Mouse (Mus musculus) liver (tissue): Measurements from ENCODE around the gene Hmgb3.
"Not testable (repeated sequence)": the region's sequence is repeated elsewhere in the genome, so short reads cannot be mapped to it uniquely, and the experiment has no call there.

Experiments
- DNase-seq: peaks from one replicate; pipeline ENCODE4 v3.0.0-alpha.2; 2020; ENCODE audit warnings: mixed read lengths

Gene Hmgb3

GRCm38 (mm10) chrX:71555415-71556114, at the start of gene Hmgb3:
Gene Hmgb3 (plus strand): TSS chrX:71555918.
- DNase-seq, result peak; percentile 92

GRCm38 (mm10) chrX:71506591-71506990, 49.1 kb upstream of the Hmgb3 start:
- DNase-seq, result not testable (repeated sequence)

DNA sequence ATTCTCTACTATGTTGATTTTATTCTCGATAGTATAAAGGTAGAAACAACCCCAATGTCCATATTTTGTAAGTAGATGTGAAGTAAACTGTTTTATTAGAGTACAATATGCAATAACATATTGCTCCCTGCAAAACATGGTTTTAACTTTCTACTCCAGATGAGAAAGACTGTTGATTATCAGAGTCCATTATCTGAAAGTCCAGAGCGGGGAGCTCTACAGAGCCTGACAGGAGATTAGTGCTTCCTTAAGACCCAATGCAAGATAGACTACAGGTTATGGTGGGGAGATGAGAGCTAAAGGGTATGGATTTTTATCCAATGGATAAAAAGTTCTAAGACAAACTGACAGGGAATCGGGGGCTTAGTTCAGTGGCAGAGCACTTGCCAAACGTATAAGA, 36.5 kb upstream of the Hmgb3 start:
- DNase-seq, result peak; percentile 8

DNA sequence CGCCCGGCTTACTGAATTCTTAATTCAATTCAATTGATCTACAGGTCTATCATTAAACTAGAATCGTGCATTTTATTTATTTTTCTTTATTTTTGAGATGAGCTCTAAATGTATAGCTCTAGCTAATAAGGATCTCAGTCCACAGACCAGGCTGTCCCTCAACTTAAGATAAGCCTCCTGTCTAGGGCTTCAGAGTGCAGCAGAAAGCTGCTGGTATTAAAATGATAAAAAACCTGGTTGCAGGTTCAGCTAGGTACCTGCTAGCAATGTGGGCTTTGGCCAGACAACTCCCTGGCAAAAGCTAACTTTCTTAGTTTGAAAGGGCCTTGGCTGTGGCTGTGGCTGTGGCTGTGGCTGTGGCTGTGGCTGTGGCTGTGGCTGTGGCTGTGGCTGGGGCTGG, 32.8 kb upstream of the Hmgb3 start:
- DNase-seq, result no peak

DNA sequence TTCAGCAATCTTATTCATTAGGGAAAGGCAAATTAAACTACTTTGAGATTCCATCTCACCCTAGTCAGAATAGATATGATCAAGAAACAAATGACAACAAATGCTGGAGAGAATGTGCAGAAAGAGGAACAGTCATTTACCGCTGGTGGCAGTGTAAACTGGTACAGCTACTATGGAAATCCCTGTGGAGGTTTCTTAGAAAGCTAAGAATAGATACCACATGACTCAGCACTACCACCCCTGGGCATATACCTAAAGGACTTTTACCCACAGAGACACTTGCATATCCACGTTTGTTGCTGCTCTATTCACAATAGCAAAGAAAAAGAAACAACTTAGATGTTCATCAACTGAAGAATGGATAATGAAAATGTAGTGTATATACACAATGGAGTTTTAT, 31.4 kb upstream of the Hmgb3 start:
- DNase-seq, result peak; percentile 29

- DNase-seq, result no peak
Measured at GRCm38 (mm10) chrX:71525593-71526299, 30.0 kb upstream of the Hmgb3 start.

DNA sequence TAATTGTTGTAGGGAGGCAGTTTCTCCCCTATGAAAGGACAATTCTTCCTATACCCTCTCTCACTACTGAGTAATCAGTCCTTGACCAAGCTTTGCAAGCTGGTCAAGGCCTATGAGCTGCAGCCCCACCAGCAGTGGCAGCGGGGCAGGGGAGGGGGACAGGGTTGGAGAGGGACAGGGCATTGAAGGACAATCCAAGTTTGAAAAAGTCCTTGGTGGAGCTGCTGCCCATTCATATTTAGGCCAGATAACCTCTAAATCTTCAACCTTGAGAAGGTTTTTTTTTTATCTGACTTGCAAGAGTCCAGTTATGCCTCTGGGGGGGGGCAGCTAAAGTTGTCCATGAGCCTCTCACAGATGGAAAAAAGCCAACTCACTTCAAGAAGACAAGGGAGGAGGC, 28.3 kb upstream of the Hmgb3 start:
- no peak for DNase-seq

DNA sequence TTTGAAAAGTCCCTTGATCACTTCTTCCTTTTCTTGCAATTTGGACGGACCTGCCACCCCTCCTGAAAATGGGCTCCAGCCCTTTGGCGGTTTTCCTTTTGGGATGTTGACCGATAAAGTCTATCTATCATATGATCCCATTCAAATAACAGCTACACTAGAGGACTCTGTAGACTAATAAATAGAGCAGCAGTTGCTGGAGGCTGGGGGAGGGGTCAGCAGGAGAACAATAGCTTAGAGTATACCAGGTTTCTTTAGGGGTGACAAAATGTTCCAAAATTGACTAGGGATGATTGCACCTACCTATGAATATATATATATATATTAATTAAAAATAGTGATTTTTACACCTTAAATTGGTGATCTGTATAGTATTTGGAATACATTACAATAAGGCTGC, 27.6 kb upstream of the Hmgb3 start:
- no peak for DNase-seq

GRCm38 (mm10) chrX:71528646-71529045, 27.1 kb upstream of the Hmgb3 start:
- DNase-seq, result no peak

GRCm38 (mm10) chrX:71532635-71533034, 23.1 kb upstream of the Hmgb3 start:
- DNase-seq, result peak; percentile 59

- DNase-seq, result peak; percentile 12
Measured at GRCm38 (mm10) chrX:71534102-71534501, 21.6 kb upstream of the Hmgb3 start.

DNA sequence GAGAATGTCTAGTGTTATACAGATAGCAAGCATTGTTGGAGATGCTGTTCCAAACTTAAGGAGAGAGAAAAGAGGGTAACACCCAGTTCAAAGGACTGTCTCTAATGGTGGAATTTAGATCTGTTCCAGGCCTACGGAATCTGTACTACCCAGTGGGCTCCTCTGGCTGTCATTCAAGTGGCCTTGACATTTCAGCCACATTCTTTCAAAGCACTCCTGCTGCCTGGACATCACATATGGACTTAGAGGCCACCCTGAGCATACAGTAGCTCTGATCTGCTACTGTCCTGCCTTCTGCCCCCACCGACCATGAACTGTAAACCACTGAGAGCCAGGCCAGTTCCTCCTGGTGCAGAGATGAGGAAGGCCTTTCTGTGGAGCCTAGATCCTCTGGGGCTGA, 17.9 kb upstream of the Hmgb3 start:
- DNase-seq, result no peak

GRCm38 (mm10) chrX:71540821-71541510, 14.8 kb upstream of the Hmgb3 start:
- no peak for DNase-seq

- DNase-seq, result no peak
Measured at GRCm38 (mm10) chrX:71544731-71545130, 11.0 kb upstream of the Hmgb3 start.

GRCm38 (mm10) chrX:71545163-71545562, 10.6 kb upstream of the Hmgb3 start:
- DNase-seq, result peak; percentile 74

DNA sequence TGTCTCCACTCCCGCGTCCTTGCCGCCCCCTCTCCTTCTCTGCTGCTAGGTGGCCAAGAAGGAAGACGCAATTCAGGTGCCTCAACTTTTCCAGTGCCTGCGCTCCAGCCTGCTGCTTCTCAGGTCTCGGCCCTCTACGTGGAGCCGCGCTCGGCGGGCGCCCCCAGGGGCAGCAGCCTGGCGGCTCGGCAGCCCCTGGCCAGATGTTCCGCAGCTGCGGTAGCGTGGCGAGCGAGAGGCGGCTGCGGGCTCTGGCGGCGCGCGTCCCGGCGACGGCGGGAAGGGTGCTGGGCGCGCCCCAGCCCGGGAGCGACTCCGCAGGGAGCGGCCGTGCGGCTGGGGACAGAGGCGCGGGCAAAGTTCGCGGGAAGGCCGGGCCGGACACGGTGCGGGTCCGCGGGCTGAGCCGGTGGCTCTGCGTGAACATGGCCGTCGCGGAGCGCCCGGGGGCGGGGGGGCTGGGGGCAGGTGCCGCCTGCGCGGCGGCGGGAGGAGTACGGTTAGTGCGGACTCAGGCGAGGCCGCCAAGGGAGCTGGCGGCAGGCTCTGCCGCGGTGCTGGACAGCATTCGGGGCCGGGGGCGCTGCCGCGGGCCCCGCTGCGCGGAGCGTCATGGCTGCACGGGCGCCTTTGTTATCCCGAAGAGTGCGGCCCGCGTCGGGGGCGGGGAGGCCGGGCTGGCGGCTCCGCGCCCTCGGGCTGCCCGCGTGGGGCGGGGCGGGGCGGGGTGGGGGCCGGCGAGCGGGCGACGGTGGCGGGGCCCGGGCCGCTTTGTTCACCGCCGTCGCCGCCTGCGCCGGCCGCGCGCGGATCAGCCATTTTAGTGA, 610 bp downstream of the Hmgb3 start:
- DNase-seq, result peak; percentile 72

DNA sequence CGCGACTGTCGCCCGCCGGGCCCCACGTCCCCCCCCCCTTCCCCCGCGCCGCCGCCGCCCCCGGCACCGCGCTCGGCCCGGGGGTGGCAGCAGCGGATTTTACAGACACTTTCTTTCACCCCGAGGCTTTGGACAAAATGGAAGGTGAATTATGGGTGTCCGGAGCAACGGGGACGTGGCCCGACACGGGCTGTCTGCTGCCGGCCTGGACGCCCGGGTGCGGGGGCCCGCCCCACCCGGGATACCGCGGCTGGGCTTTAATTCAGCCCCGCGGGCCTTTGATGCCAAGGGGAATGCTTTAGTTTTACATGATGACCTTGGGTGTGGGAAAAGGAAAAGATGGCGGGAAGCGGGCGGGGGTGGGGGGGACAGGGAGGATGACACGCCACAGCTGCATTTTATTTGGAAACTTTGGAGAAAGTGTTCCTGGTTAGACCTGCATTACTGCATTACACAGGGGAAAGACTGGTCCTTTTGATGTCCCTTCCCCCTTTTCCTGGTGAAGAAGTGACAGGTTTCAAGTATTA, 1.3 kb downstream of the Hmgb3 start:
- DNase-seq, result peak; percentile 7

GRCm38 (mm10) chrX:71559336-71559735, 3.6 kb downstream of the Hmgb3 start:
- no peak for DNase-seq

DNA sequence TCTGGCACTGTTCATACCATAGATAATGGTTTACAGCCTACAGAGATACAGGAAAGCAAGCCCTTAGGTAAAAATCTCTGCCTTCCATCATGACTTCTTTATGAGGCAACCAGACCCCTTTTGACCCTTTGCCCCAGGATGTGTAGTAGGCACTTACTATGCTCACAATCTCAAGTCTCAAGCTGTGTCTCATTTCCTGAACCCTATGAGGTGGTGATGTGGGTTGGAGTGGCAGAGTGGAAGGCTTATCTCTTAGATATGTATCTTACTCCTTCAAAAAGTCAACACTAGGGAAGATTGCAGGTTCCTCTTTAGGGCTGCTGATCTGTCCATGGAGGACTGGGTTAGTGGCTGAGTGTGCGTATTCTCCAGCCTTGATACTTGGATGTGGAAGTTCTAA, 5.1 kb downstream of the Hmgb3 start:
- no peak for DNase-seq

DNA sequence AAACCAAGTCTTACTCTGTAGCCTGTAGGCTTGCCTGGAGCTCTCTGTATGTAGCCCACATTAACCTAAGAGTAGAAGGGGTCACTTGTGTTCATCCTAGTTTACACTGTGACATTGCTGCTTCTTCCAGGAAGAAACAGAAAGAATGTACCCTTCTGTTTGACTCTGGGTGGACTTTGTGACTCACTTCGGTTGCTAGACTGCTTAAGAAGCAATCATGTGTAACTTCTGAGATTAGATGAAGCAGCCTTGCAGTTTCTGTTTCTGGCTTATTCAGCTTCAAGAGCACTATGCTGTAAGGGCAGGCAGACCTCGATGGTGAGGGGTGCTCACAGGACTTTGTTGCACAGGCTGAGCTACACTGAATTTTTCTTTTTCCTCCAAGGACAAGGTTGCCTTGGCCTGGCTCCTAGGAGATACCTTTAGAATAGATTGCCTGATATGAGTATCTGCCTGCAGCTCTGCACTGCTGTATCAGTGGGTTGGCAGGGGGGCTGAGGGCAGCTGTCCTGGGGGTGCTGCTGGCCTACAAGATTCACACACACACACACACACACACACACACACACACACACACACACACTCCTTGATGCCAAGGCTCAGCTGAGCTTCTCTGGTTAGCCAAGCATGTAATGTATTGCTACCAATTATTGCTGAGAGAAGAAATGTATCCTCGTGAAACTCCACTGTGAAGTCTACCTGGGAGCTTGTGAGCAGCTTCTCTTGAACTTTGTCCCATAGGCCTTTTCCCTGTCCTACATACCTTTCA, 17.6 kb downstream of the Hmgb3 start:
- DNase-seq, result no peak

- peak; percentile 4 for DNase-seq
Measured at GRCm38 (mm10) chrX:71575550-71575949, 19.8 kb downstream of the Hmgb3 start.

- no peak for DNase-seq
Measured at GRCm38 (mm10) chrX:71589181-71589580, 33.5 kb downstream of the Hmgb3 start.
